Mouse (Mus musculus): ENCODE measurements around the gene Timd2.
A peak's percentile ranks its signal among the peaks of the same experiment; 100 is the strongest.
"Not testable (repeated sequence)": the region's sequence is repeated elsewhere in the genome, so short reads cannot be mapped to it uniquely, and the experiment has no call there.

Gene Timd2

DNA sequence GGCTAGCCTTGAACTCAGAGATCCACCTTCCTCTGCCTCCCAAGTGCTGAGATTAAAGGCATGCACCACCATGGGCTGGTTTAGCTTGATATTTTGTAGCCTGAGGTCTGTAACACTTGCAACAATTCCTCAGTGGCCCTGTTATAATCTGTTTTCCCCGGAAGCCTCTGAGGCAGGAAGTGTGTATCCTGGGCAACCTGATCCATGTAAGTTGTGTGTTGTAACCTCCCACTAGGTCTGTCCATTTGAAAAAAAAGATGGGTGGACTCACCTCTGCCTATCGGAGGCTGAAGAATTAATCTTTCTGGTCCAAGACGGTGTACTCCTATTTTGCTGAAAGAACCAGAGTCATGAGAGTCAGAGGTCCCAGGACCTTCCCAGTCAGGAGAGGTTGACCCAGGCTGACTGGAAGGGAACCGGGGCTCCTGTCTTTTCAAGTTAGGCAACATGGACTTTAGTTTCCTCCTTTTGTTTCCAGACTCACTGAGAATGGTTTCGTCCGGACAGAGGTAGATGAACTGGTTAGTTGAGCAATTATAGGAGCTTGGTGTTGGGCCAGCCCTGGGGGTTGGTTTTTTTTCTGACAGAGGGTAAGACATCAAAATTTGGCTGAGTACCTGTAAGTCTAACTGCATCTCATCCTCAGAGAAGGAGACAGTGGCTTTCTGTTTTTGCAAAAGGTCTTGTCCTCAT, at the start of gene Timd2:
Gene Timd2 (minus strand): TSS at position 398 of the 693 bp plus-strand sequence.
- no peak for DNase-seq

DNA sequence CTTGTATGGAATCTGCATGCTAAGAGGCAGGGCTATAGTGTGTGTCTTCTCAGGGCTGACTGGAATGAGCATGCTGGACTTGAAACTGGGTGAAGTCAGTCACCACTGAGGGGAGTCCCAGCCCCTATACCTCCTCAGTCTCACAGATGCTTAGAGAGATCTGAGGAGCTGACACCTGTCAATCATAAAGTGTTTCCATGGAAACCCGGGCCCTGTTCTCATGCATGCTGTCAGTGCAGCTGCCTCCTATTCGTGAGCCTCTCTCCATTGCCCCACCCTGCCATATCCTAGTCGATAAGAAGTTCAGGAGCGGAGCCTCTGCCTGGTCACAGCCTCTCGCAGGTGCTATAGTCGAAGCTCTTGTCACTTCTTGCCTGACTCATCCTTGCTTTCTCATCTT, 48.9 kb upstream of the Timd2 start:
- not testable (repeated sequence) for DNase-seq

GRCm38 (mm10) chr11:46754669-46755068, 47.8 kb upstream of the Timd2 start:
- no peak for DNase-seq

GRCm38 (mm10) chr11:46753662-46754061, 46.8 kb upstream of the Timd2 start:
- DNase-seq: no peak

GRCm38 (mm10) chr11:46747996-46748395, 41.1 kb upstream of the Timd2 start:
- no peak for DNase-seq

- DNase-seq: no peak
Observed at GRCm38 (mm10) chr11:46741716-46742115, 34.9 kb upstream of the Timd2 start.

GRCm38 (mm10) chr11:46740886-46741285, 34.0 kb upstream of the Timd2 start:
- no peak for DNase-seq

DNA sequence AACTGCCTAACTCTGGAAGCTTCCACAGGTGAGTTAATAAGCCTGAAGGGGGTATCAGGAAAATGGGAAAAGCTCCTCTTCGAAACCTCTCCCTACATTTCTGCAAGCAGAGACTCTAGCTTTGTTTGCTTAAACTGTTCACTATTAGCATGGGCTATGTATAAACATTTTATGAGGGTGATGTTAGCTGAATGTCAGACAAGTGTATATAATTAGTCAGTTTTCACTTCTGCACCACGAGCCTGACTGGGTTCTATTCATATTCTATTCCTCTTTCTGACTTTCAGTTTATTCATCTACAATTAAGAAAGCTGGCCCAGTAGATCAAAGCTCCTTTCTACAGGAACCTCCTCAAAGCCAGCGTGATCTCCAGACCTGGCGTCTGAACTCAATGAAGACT, 32.6 kb upstream of the Timd2 start:
- no peak for DNase-seq

DNA sequence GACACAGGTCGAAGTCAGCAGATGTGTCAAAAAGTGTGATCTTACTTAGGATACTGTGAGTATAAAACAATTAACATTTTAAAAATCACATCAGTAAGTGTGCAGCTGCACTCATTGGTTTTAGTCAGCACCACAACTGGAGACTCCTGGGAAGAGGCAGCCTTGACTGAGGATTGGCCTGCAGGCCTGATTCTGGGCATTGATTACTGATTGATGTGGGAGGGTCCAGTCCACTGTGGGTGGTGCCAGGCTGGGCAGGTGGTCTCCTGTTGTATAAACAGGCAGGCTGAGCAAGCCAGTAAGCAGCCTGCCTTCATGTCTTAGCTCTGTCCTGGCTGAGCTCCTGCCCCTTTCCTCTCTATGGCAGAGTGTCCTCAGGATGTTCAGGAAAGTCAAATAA, 28.2 kb upstream of the Timd2 start, which contains the start of gene Havcr1:
Gene Havcr1 (plus strand): TSS at position 5 of the 400 bp plus-strand sequence.
- not testable (repeated sequence) for DNase-seq

GRCm38 (mm10) chr11:46734617-46735016, 27.8 kb upstream of the Timd2 start:
- no peak for DNase-seq

- DNase-seq: peak in 1 of 2 experiments; percentile 5
Observed at GRCm38 (mm10) chr11:46733242-46733789, 26.5 kb upstream of the Timd2 start.

DNA sequence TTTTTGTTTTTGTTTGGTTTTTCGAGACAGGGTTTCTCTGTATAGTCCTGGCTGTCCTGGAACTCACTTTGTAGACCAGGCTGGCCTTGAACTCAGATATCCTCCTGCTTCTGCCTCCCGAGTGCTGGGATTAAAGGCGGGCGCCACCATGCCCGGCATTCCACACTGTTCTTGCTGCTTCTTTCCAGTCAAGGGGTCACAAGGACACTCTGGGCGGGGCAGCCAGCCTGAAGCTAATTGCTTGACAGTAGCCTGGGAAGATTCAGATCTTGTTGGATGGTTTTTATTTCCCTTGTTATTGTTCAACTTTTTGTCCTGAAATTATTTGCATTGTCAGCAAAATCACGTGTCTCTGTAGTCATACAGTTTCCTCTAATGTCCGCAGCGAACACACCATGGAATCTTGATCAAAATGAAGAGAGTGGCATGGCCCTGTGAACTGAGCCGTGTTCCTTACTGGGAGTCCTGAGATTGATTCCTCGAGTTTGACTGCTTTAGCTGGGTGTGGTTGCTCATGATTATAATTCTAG, 24.7 kb upstream of the Timd2 start:
- DNase-seq: no peak

DNA sequence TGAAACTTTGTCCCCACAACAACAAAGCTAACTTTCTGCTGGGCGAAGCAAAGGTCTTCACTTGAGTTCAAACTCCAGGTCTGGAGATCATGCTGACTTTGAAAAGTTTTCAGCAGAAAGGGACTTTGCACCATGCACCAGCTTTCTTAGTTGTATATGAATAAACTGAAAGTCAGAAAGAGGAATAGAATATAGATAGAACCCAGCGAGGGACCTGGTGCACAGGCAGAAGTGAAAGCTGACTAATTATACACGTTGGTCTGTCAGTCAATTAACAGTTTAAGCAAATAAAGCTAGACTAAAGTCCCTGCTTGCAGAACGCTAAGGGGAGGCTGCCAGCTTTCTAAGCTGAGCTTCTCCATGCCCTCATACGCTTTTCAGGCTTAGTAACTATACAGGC, 8.0 kb downstream of the Timd2 start:
- peak in 1 of 2 experiments; percentile 10 for DNase-seq

- DNase-seq: no peak
Observed at GRCm38 (mm10) chr11:46698278-46698655, 8.6 kb downstream of the Timd2 start.

DNA sequence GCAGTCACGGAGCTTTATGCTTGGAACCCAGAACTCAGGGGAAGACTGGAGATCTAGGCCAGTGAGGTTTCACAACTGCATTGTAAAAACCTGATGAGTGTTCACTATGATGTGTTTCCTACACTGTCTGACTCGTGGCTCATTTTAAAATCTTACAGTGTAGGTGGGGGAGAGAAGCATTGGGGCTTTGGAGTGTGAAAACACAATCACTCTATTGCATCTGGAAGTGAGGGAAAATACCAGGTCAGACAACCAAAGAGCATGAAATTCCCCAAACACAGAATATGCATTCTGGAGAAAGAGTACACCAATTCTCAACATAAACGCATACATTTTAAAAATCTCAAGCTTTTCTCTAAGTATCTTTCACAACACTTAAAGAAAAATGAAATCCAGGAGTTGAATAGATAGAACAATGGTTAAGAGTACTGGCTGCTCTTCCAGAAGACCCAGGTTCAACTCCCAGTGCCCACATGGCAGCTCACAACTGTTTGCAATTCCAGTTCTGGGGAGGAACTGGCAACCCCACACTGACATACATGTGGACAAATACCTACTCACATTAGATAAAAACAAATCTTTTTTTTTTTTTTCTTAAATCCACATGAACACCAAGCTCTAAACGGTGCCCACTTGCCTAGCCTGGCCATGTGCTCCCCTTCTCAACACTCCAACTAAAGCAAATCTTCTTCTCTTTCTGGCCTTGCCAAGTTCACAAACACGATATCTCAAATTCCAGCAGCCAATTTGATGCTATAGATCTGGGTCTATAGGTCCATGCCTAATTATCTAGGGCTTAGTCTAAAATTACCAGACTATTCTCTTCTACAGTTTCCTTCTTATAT, 9.2 kb downstream of the Timd2 start:
- no peak for DNase-seq

GRCm38 (mm10) chr11:46695849-46696248, 11.0 kb downstream of the Timd2 start:
- DNase-seq: not testable (repeated sequence)

GRCm38 (mm10) chr11:46690136-46690535, 16.7 kb downstream of the Timd2 start:
- DNase-seq: no peak

GRCm38 (mm10) chr11:46683723-46684122, 23.1 kb downstream of the Timd2 start:
- DNase-seq: no peak

GRCm38 (mm10) chr11:46682842-46683241, 24.0 kb downstream of the Timd2 start:
- no peak for DNase-seq

- no peak for DNase-seq
Observed at GRCm38 (mm10) chr11:46667938-46668337, 38.9 kb downstream of the Timd2 start.

DNA sequence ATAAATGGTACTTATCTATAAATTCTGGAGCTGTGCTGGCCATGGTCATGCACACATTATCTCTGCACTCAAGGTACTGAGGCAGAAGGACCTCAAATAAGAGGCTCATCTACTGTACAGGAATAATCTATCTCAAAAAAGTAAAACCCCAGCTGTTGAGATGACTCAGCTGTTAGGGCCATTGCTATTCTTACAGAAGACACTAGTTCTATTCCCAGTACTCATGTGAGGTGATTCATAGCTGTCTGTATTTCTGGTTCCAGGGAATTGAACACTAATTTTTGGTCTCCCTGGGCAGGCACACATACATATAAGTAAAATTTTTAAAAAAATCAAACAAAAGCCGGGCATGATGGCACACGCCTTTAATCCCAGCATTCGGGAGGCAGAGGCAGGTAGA, 39.8 kb downstream of the Timd2 start:
- DNase-seq: no peak

DNA sequence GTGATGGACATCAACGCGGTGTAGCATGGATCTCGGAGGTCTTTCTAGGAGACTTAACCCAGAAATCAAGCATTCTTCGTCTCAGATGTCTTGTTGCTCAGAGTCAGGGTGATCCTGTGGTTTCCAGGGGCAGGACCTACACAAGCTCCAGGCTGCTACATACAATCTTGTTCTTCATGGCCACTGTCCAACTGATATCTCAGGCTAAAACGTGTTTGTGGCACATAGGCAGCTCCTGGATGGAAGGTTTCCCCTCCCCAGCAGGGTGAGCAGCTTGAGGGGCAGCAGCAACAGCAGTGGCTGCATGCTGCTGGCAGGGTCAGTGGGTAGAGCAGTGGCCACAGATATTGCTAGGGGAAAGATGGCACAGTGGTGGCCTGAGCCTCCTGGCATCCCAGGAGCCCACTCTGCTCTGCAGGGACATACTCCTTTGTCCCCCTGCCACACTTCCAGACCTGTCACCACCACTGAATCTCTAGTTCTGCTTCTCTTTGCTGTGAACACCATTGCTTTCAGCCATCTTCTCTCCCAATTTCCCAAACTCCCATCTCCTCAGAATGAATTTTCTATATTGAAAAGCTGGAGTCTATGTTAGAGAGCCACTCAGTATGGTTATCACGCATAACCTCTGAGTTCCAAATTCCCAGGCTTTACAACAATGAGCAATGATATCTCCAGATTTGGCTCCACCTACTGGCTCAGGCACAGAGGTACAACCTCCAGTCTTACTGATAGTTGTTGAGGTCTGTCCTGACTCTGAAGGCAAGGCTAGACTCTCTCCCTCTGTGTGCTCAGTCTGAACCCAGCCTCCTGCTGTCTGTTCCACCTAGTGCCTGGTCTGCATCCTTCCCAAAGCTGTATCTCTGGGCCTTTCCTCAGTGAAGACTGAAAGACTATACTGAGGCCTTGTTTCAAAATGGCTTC, 41.0 kb downstream of the Timd2 start:
- DNase-seq: peak in 1 of 2 experiments; percentile 22

Measured in kidney, postnatal 25 days (tissue).